Mouse (Mus musculus) lung, postnatal 0 days (tissue): ENCODE measurements at regions not wholly inside any gene's neighbourhood (a gene's known extent, or its start where the extent isn't known, plus 50 kb on each side); places are given as distances from the start of the nearest gene placed in this dataset.
A peak's percentile ranks its signal among the peaks of the same experiment; 100 is the strongest.

Experiments
- ATAC-seq: fragments of 200-750 bp; cut with Nextera tagmentation; 2 replicates; pipeline ENCODE4 v1.8.0; 2017; ENCODE audit warnings: moderate library complexity
- DNase-seq: peaks from one replicate; pipeline ENCODE4 v3.0.0-alpha.2; 2016; ENCODE audit warnings: low spot score
- H3K27ac ChIP-seq: fragments of 300-500 bp; sonication (generic); 2 replicates; pipeline ENCODE4 v1.5.1; 2014; ENCODE audit warnings: antibody characterized with exemption, mild to moderate bottlenecking, low read length, mixed read lengths
- H3K27me3 ChIP-seq: fragments of 300-500 bp; sonication (generic); replicated peaks from 2 replicates; pipeline ENCODE4 v1.6.1; 2014; ENCODE audit warnings: low read length, mixed read lengths; ENCODE audit not compliant: insufficient read depth
- H3K36me3 ChIP-seq: fragments of 300-500 bp; sonication (generic); 2 replicates; pipeline ENCODE4 v1.6.1; 2014; ENCODE audit warnings: low read length, mixed read lengths; ENCODE audit not compliant: insufficient read depth
- H3K4me1 ChIP-seq: fragments of 300-500 bp; sonication (generic); 2 replicates; pipeline ENCODE4 v1.6.1; 2014; ENCODE audit warnings: antibody characterized with exemption, low read depth, low read length, mixed read lengths; ENCODE audit not compliant: insufficient read depth
- H3K4me2 ChIP-seq: fragments of 300-500 bp; sonication (generic); replicated peaks from 2 replicates; pipeline ENCODE4 v1.6.1; 2014; ENCODE audit warnings: low read depth, mild to moderate bottlenecking, low read length, moderate library complexity, mixed read lengths
- H3K4me3 ChIP-seq: fragments of 300-500 bp; sonication (generic); 2 replicates; pipeline ENCODE4 v1.5.1; 2014; ENCODE audit warnings: low read depth, low read length
- H3K9ac ChIP-seq: fragments of 300-500 bp; sonication (generic); replicated peaks from 2 replicates; pipeline ENCODE4 v1.6.1; 2014; ENCODE audit warnings: low read depth, mild to moderate bottlenecking
- H3K9me3 ChIP-seq: fragments of 300-500 bp; sonication (generic); 2 replicates; pipeline ENCODE4 v1.6.1; 2016; ENCODE audit warnings: low read length, mixed read lengths
- CTCF ChIP-seq: IDR thresholded peaks from 2 replicates; pipeline ENCODE4 v1.5.1; 2016; ENCODE audit warnings: antibody characterized with exemption, mild to moderate bottlenecking
- EP300 ChIP-seq: IDR thresholded peaks from 2 replicates; pipeline ENCODE4 v1.6.1; 2016; ENCODE audit warnings: antibody characterized with exemption, mild to moderate bottlenecking, control low read depth
- WGBS: fragments of 180-500 bp; shearing (Covaris S2); extraction: QIAGEN DNeasy Blood & Tissue Kit; methylation state at CpG from one replicate; pipeline ENCODE4 v1.1.7; 2014; 5-methylcytosine and 5-hydroxymethylcytosine counted together

DNA sequence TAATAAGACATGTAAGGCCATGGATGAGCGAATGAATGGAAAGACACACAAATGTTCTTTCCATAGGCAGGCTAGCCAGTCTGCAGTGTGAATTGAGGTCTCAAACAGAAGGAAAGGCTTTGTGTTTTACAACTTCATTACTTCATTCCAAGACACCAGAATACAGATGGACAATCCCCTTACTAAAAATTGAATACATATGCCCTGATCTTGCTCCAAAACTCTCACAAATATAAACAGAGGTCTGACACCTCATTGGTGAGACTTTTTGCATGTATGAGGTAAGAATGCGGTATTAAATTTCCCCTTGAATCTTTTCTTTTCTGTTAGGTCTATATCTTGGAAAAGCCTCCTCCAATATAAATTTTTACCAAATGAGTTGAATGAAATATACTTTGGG lies 363.3 kb downstream of the Galc start:
- Histone ChIP-seq H3K4me2 (no peak overlapping the region), H3K36me3 (no peaks in the 10 kb centered on the region), H3K27ac (no peak overlapping the region), H3K27me3 (no peaks in the 10 kb centered on the region), H3K4me1 (no peaks in the 10 kb centered on the region), H3K4me3 (no peak overlapping the region), H3K9me3 (no peaks in the 10 kb centered on the region), H3K9ac (no peak overlapping the region)
- DNase-seq (no peak), ATAC-seq (no peak)
- TF ChIP-seq CTCF: no peak
- no peak for TF ChIP-seq EP300
- 79% methylated on average over 2 of the region's 2 CpGs for WGBS

DNA sequence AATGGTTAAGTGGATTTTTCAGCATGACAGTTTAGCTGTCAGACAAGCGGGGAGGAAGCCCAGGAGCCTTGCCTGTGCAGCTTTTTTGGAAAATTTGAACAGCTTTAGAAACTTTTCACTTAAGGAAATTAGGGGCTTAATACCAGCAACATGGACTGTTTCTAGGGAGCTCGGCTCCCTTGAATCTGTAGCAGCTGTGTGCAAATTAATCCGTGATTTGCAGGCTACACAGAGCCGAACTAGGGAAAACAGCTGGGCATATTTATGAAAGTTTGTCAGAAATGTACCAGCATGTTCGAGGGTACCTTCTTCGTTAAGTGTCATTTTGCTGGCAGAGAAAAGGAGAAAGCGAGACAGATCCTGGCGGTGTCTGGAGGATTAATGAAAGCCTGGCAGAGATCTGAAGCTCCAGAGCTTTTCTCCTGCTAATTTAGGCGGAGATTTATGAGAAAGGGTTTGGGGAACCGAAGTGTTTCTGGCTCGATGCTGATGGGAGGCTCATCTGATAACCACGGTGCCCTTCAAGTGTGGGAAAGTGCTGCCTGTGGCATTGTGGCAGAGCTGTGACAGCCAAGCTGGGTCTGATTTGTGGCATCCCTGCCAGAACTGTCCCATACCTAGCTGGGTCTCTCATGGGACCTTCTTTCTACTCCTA lies 370.3 kb downstream of the Galc start:
- Histone ChIP-seq H3K9ac (no peak overlapping the region), H3K4me3 (no peak overlapping the region), H3K9me3 (no peaks in the 10 kb centered on the region), H3K4me1 (no peaks in the 10 kb centered on the region), H3K4me2 (no peak overlapping the region), H3K36me3 (no peaks in the 10 kb centered on the region), H3K27ac (no peak overlapping the region), H3K27me3 (no peaks in the 10 kb centered on the region)
- WGBS: 18% methylated on average over 12 of the region's 12 CpGs
- DNase-seq (no peak), ATAC-seq (no peak)
- no peak for TF ChIP-seq CTCF
- TF ChIP-seq EP300: no peak

DNA sequence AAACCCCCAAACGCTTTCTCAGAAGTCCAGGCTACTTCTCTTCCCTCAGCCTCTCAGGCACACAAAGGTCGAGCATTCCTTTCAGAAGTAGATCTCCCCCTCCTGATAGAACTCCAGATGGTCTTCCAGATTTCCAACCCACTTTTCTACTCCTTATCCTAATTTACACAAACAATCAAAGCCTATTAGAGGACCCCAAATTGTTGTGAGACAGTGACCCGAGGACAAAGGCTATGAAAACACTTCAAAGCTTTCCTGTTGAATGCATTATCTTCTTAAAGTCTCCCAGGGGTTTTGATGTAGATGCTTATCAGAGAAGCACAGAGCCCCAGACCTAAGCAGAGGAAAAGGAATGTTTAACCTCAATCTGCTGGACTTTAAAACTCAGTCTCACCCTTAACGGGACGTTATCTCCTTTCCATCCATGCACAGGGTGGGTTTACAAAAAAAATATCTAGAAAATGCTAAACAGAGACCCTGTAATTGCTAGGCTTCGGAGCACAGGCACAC lies 370.9 kb downstream of the Galc start:
- ATAC-seq: no peak

DNA sequence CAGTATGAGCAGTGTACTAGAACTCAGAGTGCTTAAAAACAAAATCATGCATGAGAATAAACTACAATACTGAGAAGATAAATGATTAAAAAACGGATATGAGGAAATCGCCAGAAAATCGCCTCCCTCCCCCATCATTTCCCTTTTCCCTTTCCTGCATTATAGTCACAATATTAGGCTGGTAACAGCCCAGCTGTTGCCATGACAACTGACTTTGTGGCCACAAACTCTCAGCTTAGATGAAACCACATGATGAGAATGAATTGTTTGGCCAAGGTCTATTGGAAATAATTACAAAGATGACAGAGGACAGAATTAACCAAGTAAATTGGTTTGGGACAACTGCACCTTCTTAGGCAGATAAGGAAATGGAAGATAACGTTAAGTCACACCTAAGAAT lies 376.8 kb downstream of the Galc start:
- Histone ChIP-seq H3K9ac (no peak overlapping the region), H3K27ac (no peak overlapping the region), H3K36me3 (no peaks in the 10 kb centered on the region), H3K27me3 (no peaks in the 10 kb centered on the region), H3K4me2 (no peak overlapping the region), H3K4me3 (no peak overlapping the region), H3K4me1 (no peaks in the 10 kb centered on the region), H3K9me3 (no peaks in the 10 kb centered on the region)
- 54% methylated on average over 4 of the region's 4 CpGs for WGBS
- ATAC-seq: no peak
- DNase-seq: no peak
- TF ChIP-seq EP300 (no peak), CTCF (no peak)

More for the DNA sequence above, 370.9 kb downstream of the Galc start:
- Histone ChIP-seq H3K4me3 (no peak overlapping the region), H3K36me3 (no peaks in the 10 kb centered on the region), H3K27me3 (no peaks in the 10 kb centered on the region), H3K9ac (no peak overlapping the region), H3K9me3 (no peaks in the 10 kb centered on the region), H3K4me2 (no peak overlapping the region), H3K27ac (no peak overlapping the region), H3K4me1 (no peaks in the 10 kb centered on the region)
- WGBS: 9% methylated on average over 6 of the region's 6 CpGs
- TF ChIP-seq EP300: no peak
- TF ChIP-seq CTCF: no peak
- no peak for DNase-seq

DNA sequence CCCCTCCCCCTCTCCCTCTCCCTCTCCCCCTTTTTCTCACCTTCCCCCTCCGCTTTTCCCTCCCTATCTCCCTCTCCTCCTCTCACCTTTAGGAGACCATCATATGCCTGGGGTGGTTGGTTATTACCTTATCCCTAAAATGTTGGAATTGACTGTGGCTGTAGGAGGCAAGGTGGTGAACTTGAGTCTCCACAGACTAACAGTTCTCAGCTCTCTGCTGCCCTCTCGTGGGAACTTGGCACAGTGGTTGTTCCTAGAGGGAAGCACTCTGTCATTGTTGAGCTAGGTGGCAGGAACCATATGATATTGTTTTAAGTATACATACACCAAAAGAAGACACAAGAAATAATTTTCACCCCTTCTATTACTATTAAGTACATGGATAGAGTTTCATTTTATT lies 386.9 kb downstream of the Galc start:
- peak; percentile 41; the same call in 1 of the 2 replicates for ATAC-seq
- H3K9me3 ChIP-seq: no peaks in the 10 kb centered on the region
- WGBS: 14% methylated on average over 2 of the region's 2 CpGs
- H3K4me2 ChIP-seq: no peak overlapping the region
- H3K27ac ChIP-seq: no peak overlapping the region
- H3K36me3 ChIP-seq: no peaks in the 10 kb centered on the region
- no peaks in the 10 kb centered on the region for H3K4me1 ChIP-seq
- H3K27me3 ChIP-seq: no peaks in the 10 kb centered on the region
- peak; percentile 60 for DNase-seq
- no peak overlapping the region for H3K9ac ChIP-seq
- H3K4me3 ChIP-seq: no peak overlapping the region
- TF ChIP-seq EP300: no peak
- peak; percentile 87 for TF ChIP-seq CTCF

DNA sequence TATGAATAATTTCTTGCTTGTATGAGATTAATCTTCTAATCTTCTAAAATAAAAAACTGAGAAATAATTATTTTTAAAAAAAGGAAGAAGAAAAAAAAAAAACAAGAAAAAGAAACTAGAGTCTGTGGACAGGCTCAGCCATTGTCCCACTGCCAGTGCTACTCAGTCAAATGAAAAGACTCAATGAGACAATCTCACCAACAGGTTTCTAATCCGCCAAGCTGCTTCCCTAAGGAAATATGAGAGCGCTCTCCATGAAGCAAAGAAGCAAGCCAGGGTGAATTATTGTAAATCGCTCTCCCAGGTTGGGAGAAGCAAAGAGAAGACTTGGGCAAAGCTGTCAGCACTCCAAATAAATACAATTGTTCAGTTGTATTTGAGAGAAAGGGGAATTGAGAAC lies 396.3 kb downstream of the Galc start:
- WGBS: 88% methylated on average over 3 of the region's 3 CpGs
- H3K9me3 ChIP-seq: no peaks in the 10 kb centered on the region
- TF ChIP-seq CTCF: no peak
- TF ChIP-seq EP300: no peak
- H3K4me1 ChIP-seq: no peaks in the 10 kb centered on the region
- no peaks in the 10 kb centered on the region for H3K27me3 ChIP-seq
- no peak overlapping the region for H3K4me3 ChIP-seq
- no peak overlapping the region for H3K4me2 ChIP-seq
- H3K27ac ChIP-seq: no peak overlapping the region
- DNase-seq: no peak
- no peak overlapping the region for H3K9ac ChIP-seq
- H3K36me3 ChIP-seq: no peaks in the 10 kb centered on the region
- no peak for ATAC-seq
